Comparison of ENCODE assay signal across 20 mouse cellular contexts in genomic region chr2:25878516-25878915, GRCm38 (mm10). TPM values are rescaled to one million over a fixed set of nuclear protein-coding genes. Genes with fewer than 3 reads are reported as not detected.
A peak's percentile ranks its signal among the peaks of the same experiment; 100 is the strongest.
DNase-seq lines count a peak whose midpoint lies in the region; ATAC-seq and TF ChIP-seq lines count a peak whose summit lies in the region.
"Had no signal": no experiment of that assay in that cellular context is flagged by ENCODE, and none has a peak within 500 bp of the region (broad histone marks: within the 10 kb centered on the region; RNA-seq: fewer than 3 reads in every experiment).

No protein-coding gene starts in this region.

- H3K9ac ChIP-seq in hindbrain, embryonic 14.5 days, result peak overlapping the region; percentile 77; the same call in 1 of the 2 replicates
- peak overlapping the region; percentile 72; the same call in 1 of the 2 replicates for H3K9ac ChIP-seq in neural tube, embryonic 14.5 days (replicated peaks; ENCODE audit: low read depth, low read length)
- H3K9ac ChIP-seq: liver, embryonic 12.5 days had no signal

- ATAC-seq in hindbrain, embryonic 14.5 days (ENCODE audit: low FRiP score), result no peak
- no peak for ATAC-seq in neural tube, embryonic 14.5 days (ENCODE audit: low read depth)
- ATAC-seq in erythroid progenitor cell, adult 5-6 weeks (replicated peaks; ENCODE audit: low FRiP score, poor library complexity, severe bottlenecking), result no peak
- ATAC-seq: liver, embryonic 12.5 days had no signal

- H3K4me1 ChIP-seq in hindbrain, embryonic 14.5 days (replicated peaks; ENCODE audit: control insufficient read depth, insufficient read depth, low read length), result 0 out of 2 replicates have a peak, but pooled peaks cover 9% of the 10 kb centered on the region
- no peaks in the 10 kb centered on the region for H3K4me1 ChIP-seq in neural tube, embryonic 14.5 days (ENCODE audit: control insufficient read depth, insufficient read depth, low read length)
- H3K4me1 ChIP-seq: liver, embryonic 12.5 days had no signal

- WGBS in hindbrain, embryonic 14.5 days, result 75% methylated on average over 2 of the region's 2 CpGs
- 82% methylated on average over 2 of the region's 2 CpGs for WGBS in neural tube, embryonic 14.5 days

- H3K27me3 ChIP-seq in hindbrain, embryonic 14.5 days (ENCODE audit: control insufficient read depth, insufficient read depth, low read length), result peaks cover 9% of the 10 kb centered on the region
- H3K27me3 ChIP-seq in neural tube, embryonic 14.5 days (ENCODE audit: control insufficient read depth, insufficient read depth, low read length), result 0 out of 2 replicates have a peak, but pooled peaks cover 2% of the 10 kb centered on the region

- no peak for DNase-seq in layer of hippocampus, adult 2 months (ENCODE audit: low spot score in 2 of 2)
- no peak for DNase-seq in layer of hippocampus, postnatal 10 days (ENCODE audit: low spot score in 2 of 2)
- peak; percentile 86 for DNase-seq in cerebellum, adult 9-10 months
- DNase-seq in hindbrain, embryonic 14.5 days (ENCODE audit: low spot score), result no peak
- DNase-seq in heart, postnatal 25 days (ENCODE audit: low spot score), result no peak
- no peak for DNase-seq in adrenal gland, adult 18-20 months (ENCODE audit: low spot score in 2 of 2)
- DNase-seq: embryo, embryonic 11 days; gastrocnemius, postnatal 10 days; lung, postnatal 10 days; thymus, postnatal 36 days had no signal

- TF ChIP-seq CTCF in layer of hippocampus, adult 2 months (conservative IDR thresholded peaks at IDR 0.05), result no peak

- peak overlapping the region; percentile 66 for H3K4me2 ChIP-seq in hindbrain, embryonic 14.5 days (replicated peaks)
- peak overlapping the region; percentile 65 for H3K4me2 ChIP-seq in neural tube, embryonic 14.5 days (ENCODE audit: low read depth, low read length)

- H3K4me3 ChIP-seq in layer of hippocampus, adult 2 months, result peak overlapping the region; percentile 61
- peak overlapping the region; percentile 55 for H3K4me3 ChIP-seq in hindbrain, embryonic 14.5 days (replicated peaks; ENCODE audit: low read length)
- peak overlapping the region; percentile 46; the same call in 1 of the 2 replicates for H3K4me3 ChIP-seq in neural tube, embryonic 14.5 days (ENCODE audit: low read depth, low read length)

- intact Hi-C loops in heart, postnatal 25 days (cut with DNase I), result no loop called here

- no peaks in the 10 kb centered on the region for H3K9me3 ChIP-seq in hindbrain, embryonic 14.5 days (ENCODE audit: control insufficient read depth, low read length)
- H3K9me3 ChIP-seq in neural tube, embryonic 14.5 days (ENCODE audit: control insufficient read depth, low read length), result no peaks in the 10 kb centered on the region
- H3K9me3 ChIP-seq: kidney, embryonic 15.5 days; liver, embryonic 12.5 days; midbrain, embryonic 12.5 days had no signal

- no peaks in the 10 kb centered on the region for H3K36me3 ChIP-seq in hindbrain, embryonic 14.5 days (replicated peaks; ENCODE audit: control insufficient read depth, insufficient read depth)
- H3K36me3 ChIP-seq in neural tube, embryonic 14.5 days (ENCODE audit: control insufficient read depth, insufficient read depth, low read length), result no peaks in the 10 kb centered on the region
- H3K36me3 ChIP-seq: kidney, embryonic 15.5 days; liver, embryonic 12.5 days; midbrain, embryonic 12.5 days had no signal

- H3K27ac ChIP-seq in layer of hippocampus, adult 2 months, result no peak overlapping the region
- H3K27ac ChIP-seq in hindbrain, embryonic 14.5 days, result no peak overlapping the region
- no peak overlapping the region for H3K27ac ChIP-seq in neural tube, embryonic 14.5 days (ENCODE audit: low read depth, low read length)
- H3K27ac ChIP-seq: kidney, embryonic 15.5 days; liver, embryonic 12.5 days; midbrain, embryonic 12.5 days had no signal

RNA-seq across cellular contexts. Expression of gene Kcnt1, which starts 15.0 kb away (rescaled TPM):
- 10 to 100 TPM; 44.5 to 48.4 TPM for total RNA-seq in layer of hippocampus, adult 2 months (2021)
- total RNA-seq in layer of hippocampus, postnatal 10 days (2021), result 10 to 100 TPM; 57.3 to 59.7 TPM
- polyA plus RNA-seq in hindbrain, embryonic 14.5 days (2014; fragmentation: Nextera tagmentation; extraction: Ambion mirVana), result 20.4 and 20.6 TPM in 2 replicates
- 18.9 and 22.9 TPM in 2 replicates for polyA plus RNA-seq in neural tube, embryonic 14.5 days (2014; fragmentation: Nextera tagmentation; extraction: Ambion mirVana)
- not detected in 2 replicates for total RNA-seq in erythroid progenitor cell, adult 5-6 weeks (2015; ENCODE audit: low replicate concordance)
- not detected in 2 replicates for total RNA-seq in erythroid progenitor cell, adult 5-6 weeks (2017; ENCODE audit: low replicate concordance)
- total RNA-seq in heart, postnatal 25 days (2021), result under 1 TPM; 0.25 to 0.36 TPM
- total RNA-seq in adrenal gland, adult 18-20 months (2021), result 1 to 10 TPM; 3.7 to 3.8 TPM
- total RNA-seq: MEL had no signal

RNA-seq across cellular contexts. Expression of gene Sohlh1, which starts 31.5 kb away (rescaled TPM):
- not detected for total RNA-seq in layer of hippocampus, adult 2 months (2021)
- total RNA-seq in layer of hippocampus, postnatal 10 days (2021), result not detected
- polyA plus RNA-seq in hindbrain, embryonic 14.5 days (2014; fragmentation: Nextera tagmentation; extraction: Ambion mirVana), result not detected in 2 replicates
- not detected in 2 replicates for polyA plus RNA-seq in neural tube, embryonic 14.5 days (2014; fragmentation: Nextera tagmentation; extraction: Ambion mirVana)
- not detected in 2 replicates for total RNA-seq in erythroid progenitor cell, adult 5-6 weeks (2015; ENCODE audit: low replicate concordance)
- not detected in 2 replicates for total RNA-seq in erythroid progenitor cell, adult 5-6 weeks (2017; ENCODE audit: low replicate concordance)
- not detected for total RNA-seq in heart, postnatal 25 days (2021)
- total RNA-seq in adrenal gland, adult 18-20 months (2021), result not detected
- total RNA-seq: gastrocnemius, postnatal 10 days; left cerebral cortex, adult 8-10 months; MEL had no signal
- polyA plus RNA-seq: heart, embryonic 11.5 days; kidney, embryonic 15.5 days; liver, embryonic 12.5 days; midbrain, embryonic 12.5 days; small intestine, adult 2 months had no signal

RNA-seq across cellular contexts. Expression of gene Lcn9, which starts 55.6 kb away (rescaled TPM):
- not detected for total RNA-seq in layer of hippocampus, adult 2 months (2021)
- not detected for total RNA-seq in layer of hippocampus, postnatal 10 days (2021)
- not detected in 2 replicates for polyA plus RNA-seq in hindbrain, embryonic 14.5 days (2014; fragmentation: Nextera tagmentation; extraction: Ambion mirVana)
- polyA plus RNA-seq in neural tube, embryonic 14.5 days (2014; fragmentation: Nextera tagmentation; extraction: Ambion mirVana), result not detected in 2 replicates
- not detected in 2 replicates for total RNA-seq in erythroid progenitor cell, adult 5-6 weeks (2015; ENCODE audit: low replicate concordance)
- not detected in 2 replicates for total RNA-seq in erythroid progenitor cell, adult 5-6 weeks (2017; ENCODE audit: low replicate concordance)
- total RNA-seq in heart, postnatal 25 days (2021), result not detected
- total RNA-seq in adrenal gland, adult 18-20 months (2021), result not detected
- total RNA-seq: gastrocnemius, postnatal 10 days; left cerebral cortex, adult 8-10 months; MEL had no signal
- polyA plus RNA-seq: heart, embryonic 11.5 days; kidney, embryonic 15.5 days; liver, embryonic 12.5 days; midbrain, embryonic 12.5 days; small intestine, adult 2 months; stomach, embryonic 16.5 days had no signal

Comparison
In these comparisons a context has a peak if more than half of its experiments do, and no peak if none do; other contexts are left out.
1. RNA of gene Kcnt1, which starts 15.0 kb away (total RNA-seq): 57.3 to 59.7 TPM in layer of hippocampus, postnatal 10 days and 44.5 to 48.4 TPM in layer of hippocampus, adult 2 months; 3.7 to 3.8 TPM in adrenal gland, adult 18-20 months, 0.25 to 0.36 TPM in heart, postnatal 25 days and not detected in erythroid progenitor cell, adult 5-6 weeks; every median in the first group is over 4 times any median in the second.
2. Peak in every context shown above with its lines, with median percentiles within 50 percentile points of each other: H3K4me3 ChIP-seq.